In genomic region chr1:87935095-87935494, GRCm38 (mm10) we compare ENCODE assay signal across 10 mouse cellular contexts.
DNase-seq lines count a peak whose midpoint lies in the region; ATAC-seq lines count a peak whose summit lies in the region.
"Had no signal": no experiment of that assay in that cellular context is flagged by ENCODE, and none has a peak within 500 bp of the region (broad histone marks: within the 10 kb centered on the region; RNA-seq: fewer than 3 reads in every experiment).

No protein-coding gene starts in this region.

- ATAC-seq in CD4-positive, CD25-positive, alpha-beta regulatory T cell, adult 4 months, result peak; percentile 79
- ATAC-seq in common myeloid progenitor, adult 5-6 weeks (replicated peaks; ENCODE audit: low read depth, poor library complexity, severe bottlenecking), result peak; percentile 76
- ATAC-seq: forebrain, embryonic 14.5 days had no signal

- DNase-seq in right cerebral cortex, adult 2 months (ENCODE audit: low spot score in 2 of 2), result peak; percentile 49 to 50
- DNase-seq in right cerebral cortex, postnatal 4 days, result no peak
- peak; percentile 35 for DNase-seq in thymus, postnatal 14 days
- no peak for DNase-seq in layer of hippocampus, adult 11-12 months (ENCODE audit: low spot score)
- no peak for DNase-seq in cerebellum, adult 9-11 months
- DNase-seq: gastrocnemius, postnatal 10 days; kidney, adult 18-20 months had no signal

Comparison
In these comparisons a context has a peak if more than half of its experiments do, and no peak if none do; other contexts are left out.
1. DNase-seq: peak in right cerebral cortex, adult 2 months (2 of 2) and thymus, postnatal 14 days (single experiment); none in right cerebral cortex, postnatal 4 days (single experiment), layer of hippocampus, adult 11-12 months (single experiment) and cerebellum, adult 9-11 months (single experiment).